Mouse (Mus musculus) embryonic fibroblast, embryonic 13.5 days (primary cell): ENCODE measurements around the gene Rnf145. TPM values are rescaled to one million over a fixed set of nuclear protein-coding genes. Genes with fewer than 3 reads are reported as not detected.

Experiments used
- H3K27ac ChIP-seq: 2 replicates; pipeline ENCODE4 v1.5.1; 2012; ENCODE audit warnings: low read length, control low read depth, inconsistent platforms; ENCODE audit not compliant: insufficient read depth
- H3K4me1 ChIP-seq: 2 replicates; pipeline ENCODE4 v1.6.1; 2011; ENCODE audit warnings: low read length; ENCODE audit not compliant: control insufficient read depth, insufficient read depth
- H3K4me3 ChIP-seq: 2 replicates; pipeline ENCODE4 v1.5.1; 2011; ENCODE audit warnings: mild to moderate bottlenecking, control low read depth, low read length; ENCODE audit not compliant: insufficient read depth
- CTCF ChIP-seq: IDR thresholded peaks from 2 replicates; pipeline ENCODE4 v1.5.1; 2011; ENCODE audit warnings: mild to moderate bottlenecking, control low read depth, low read length, moderate library complexity, borderline replicate concordance; ENCODE audit not compliant: insufficient read depth
- POLR2A ChIP-seq: IDR thresholded peaks from 2 replicates; pipeline ENCODE4 v1.6.1; 2011; ENCODE audit warnings: low read depth, mild to moderate bottlenecking, control low read depth, low read length, moderate library complexity
- polyA plus RNA-seq: library from polyadenylated mRNA; stranded (reverse); fragments of >200 nt; gene quantifications from 2 replicates; pipeline ENCODE4 v1.2.4, GENCODE M21; 2011; ENCODE audit warnings: low read depth; ENCODE audit not compliant: missing spikeins, insufficient read length

Rnf145 gene
- polyA plus RNA-seq, 1 experiment: 64.8 TPM

DNA sequence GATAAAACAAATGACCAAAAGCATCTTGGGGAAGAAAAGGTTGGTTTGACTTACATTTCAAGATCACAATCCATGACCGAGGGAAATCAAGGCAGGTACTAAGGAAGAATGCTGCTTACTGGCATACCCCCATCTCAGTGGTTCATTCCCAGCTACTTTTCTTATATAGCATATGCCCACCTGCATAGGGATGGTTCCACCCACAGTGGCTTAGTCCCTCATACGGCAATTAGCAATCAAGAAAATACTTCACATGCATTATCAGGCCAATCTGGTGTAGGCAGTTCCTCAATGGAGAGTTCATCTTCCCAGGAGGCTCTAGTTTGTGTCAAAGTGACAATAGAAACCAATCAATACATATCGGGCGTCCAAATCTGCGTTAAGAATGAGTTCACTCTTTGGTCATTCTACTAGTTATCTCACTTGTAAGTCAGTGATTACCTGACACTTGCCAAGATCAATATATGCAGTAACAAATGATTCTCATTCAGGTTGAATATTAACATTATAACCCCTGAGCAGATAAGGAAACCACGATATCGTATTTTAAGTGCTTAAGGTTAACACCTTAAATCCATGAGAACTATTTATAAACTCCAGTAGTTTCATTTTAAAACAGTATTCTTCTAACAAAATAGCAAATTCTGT is 33.6 kb upstream of the Rnf145 start:
- Histone ChIP-seq H3K4me1 (no peaks in the 10 kb centered on the region), H3K4me3 (no peak overlapping the region), H3K27ac (no peak overlapping the region)
- no peak for TF ChIP-seq POLR2A
- no peak for TF ChIP-seq CTCF

DNA sequence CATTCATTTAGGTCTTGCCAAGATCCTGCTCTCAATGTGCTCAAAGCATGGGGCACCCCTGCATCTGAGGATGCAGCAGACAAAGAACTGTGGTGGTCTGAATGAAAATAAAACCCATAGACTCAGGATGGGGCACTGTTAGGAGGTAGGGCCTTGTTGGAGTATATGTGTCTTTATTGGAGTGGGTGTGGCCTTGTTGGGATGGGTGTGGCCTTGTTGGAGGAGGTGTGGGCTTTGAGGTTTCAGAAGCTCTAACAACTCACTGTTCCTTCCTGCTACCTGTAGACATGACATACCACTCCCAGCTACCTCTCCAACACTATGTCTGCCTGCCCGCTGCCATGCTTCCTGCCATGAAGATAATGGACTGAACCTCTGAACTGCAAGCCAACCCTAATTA is 29.6 kb upstream of the Rnf145 start:
- TF ChIP-seq POLR2A: no peak
- no peak for TF ChIP-seq CTCF
- Histone ChIP-seq H3K4me3 (no peak overlapping the region), H3K27ac (no peak overlapping the region), H3K4me1 (no peaks in the 10 kb centered on the region)

- Histone ChIP-seq H3K27ac (no peak overlapping the region), H3K4me3 (no peak overlapping the region), H3K4me1 (no peaks in the 10 kb centered on the region)
- no peak for TF ChIP-seq CTCF
- no peak for TF ChIP-seq POLR2A
Measured at GRCm38 (mm10) chr11:44494643-44495323, 24.0 kb upstream of the Rnf145 start.

DNA sequence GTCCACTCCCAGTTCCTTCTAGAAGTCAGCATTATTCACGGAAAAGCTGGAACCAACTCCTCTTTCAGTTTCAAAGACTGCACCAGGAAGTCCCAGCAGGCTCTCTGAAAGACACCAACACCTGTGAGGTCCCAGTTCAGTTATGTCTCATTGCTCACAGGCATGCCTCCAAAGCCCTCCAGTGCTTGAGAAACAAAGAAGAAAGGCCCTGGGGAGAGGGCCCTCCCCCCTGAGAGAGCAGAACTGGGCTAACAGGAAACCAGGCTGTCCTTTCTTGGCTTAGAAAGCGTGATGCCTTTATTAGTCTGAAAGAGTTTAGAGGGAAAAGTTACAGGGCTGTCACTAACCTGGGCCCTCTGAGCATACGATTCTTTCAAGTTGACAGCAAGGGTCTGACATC is 22.5 kb upstream of the Rnf145 start:
- TF ChIP-seq POLR2A (no peak), CTCF (no peak)
- Histone ChIP-seq H3K4me3 (no peak overlapping the region), H3K27ac (no peak overlapping the region), H3K4me1 (no peaks in the 10 kb centered on the region)

- TF ChIP-seq POLR2A (no peak), CTCF (no peak)
- Histone ChIP-seq H3K4me1 (no peaks in the 10 kb centered on the region), H3K4me3 (no peak overlapping the region), H3K27ac (no peak overlapping the region)
Measured at GRCm38 (mm10) chr11:44498412-44499272, 20.1 kb upstream of the Rnf145 start.

DNA sequence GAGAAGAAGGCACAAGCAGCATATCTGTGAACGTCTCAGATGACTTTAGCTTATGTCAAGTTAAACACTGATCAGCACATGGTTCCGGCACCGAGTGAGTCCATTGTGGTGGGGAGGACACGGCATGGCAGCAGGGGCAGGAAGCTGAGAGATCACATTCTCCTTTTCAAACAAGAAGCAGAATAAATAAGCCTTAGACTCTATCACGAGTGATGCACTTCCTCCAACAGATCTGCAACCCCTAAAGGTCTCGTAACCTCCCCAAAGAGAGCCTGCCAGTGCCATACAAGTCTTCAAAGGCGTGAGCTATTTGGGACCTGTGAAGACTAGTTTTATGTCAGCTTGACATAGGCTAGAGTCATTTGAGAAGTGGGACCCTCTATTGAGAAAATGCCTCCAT is 17.8 kb upstream of the Rnf145 start:
- Histone ChIP-seq H3K27ac (no peak overlapping the region), H3K4me1 (no peaks in the 10 kb centered on the region), H3K4me3 (no peak overlapping the region)
- no peak for TF ChIP-seq CTCF
- no peak for TF ChIP-seq POLR2A

DNA sequence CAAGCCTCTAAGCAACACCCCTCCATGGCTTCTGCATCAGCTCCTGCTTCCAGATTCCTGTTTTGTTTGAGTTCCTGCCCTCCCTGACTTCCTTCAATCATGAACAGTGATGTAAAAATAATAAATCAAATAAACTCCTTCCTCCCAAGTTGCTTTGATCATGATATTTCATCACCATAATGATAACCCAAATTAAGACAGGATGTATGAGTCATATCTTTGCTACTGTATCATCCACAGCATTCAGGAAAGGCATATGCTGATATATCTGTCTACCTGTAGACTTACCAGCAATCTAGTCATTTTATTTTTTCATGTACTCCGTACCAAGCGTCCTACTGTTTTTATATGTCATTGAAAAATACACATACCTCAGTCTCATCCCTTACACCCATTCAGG is 17.3 kb upstream of the Rnf145 start:
- Histone ChIP-seq H3K27ac (no peak overlapping the region), H3K4me1 (no peaks in the 10 kb centered on the region), H3K4me3 (no peak overlapping the region)
- TF ChIP-seq POLR2A: no peak
- TF ChIP-seq CTCF: no peak

- no peaks in the 10 kb centered on the region for H3K4me1 ChIP-seq
- TF ChIP-seq POLR2A (no peak), CTCF (no peak)
- H3K27ac ChIP-seq: no peak overlapping the region
- H3K4me3 ChIP-seq: no peak overlapping the region
Measured at GRCm38 (mm10) chr11:44502931-44503330, 15.8 kb upstream of the Rnf145 start.

GRCm38 (mm10) chr11:44504146-44504545 is 14.6 kb upstream of the Rnf145 start:
- Histone ChIP-seq H3K27ac (no peak overlapping the region), H3K4me1 (no peaks in the 10 kb centered on the region), H3K4me3 (no peak overlapping the region)
- no peak for TF ChIP-seq CTCF
- no peak for TF ChIP-seq POLR2A

DNA sequence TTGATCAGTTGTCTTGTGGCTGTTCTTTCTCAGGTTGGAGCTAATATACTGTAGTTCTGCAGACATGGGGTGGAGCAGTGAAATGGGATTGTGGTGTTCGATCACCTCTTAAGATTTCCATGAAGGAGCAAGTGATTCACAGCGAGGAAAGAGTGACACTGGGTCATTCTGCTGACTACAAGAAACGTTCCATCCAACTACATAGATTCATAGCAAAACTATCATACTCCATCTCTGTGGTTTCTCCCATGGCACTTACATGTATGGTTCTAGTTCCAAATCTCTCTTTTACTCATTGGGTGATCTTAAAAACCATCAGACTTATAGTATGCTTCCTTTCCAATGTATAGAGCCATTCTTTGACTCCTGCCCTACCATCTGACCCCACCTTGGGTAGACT is 14.0 kb upstream of the Rnf145 start:
- H3K4me3 ChIP-seq: no peak overlapping the region
- TF ChIP-seq POLR2A: no peak
- TF ChIP-seq CTCF: no peak
- no peaks in the 10 kb centered on the region for H3K4me1 ChIP-seq
- H3K27ac ChIP-seq: no peak overlapping the region

DNA sequence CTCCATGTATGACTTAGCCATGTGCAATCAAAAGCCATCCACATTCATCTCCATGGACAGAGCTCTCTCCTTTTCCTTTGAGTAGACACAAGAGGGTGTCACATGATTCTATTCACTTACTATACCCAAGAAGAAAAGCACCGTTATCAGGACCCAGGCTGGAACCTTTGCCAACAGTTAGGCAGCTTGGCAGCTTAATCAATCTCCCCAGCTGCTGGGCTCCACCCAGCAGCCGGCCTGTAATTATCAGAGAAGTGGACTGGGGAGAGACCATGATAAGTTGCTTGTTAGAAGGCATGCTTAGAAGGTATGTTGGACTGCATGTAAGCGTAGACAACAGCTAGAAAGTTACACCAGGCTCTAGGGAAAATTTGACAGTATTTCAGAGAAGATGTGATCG is 9.9 kb upstream of the Rnf145 start:
- no peak overlapping the region for H3K4me3 ChIP-seq
- H3K4me1 ChIP-seq: no peaks in the 10 kb centered on the region
- H3K27ac ChIP-seq: no peak overlapping the region
- no peak for TF ChIP-seq POLR2A
- TF ChIP-seq CTCF: no peak
